Mouse (Mus musculus): ENCODE results near the gene Pcca.

DNA sequence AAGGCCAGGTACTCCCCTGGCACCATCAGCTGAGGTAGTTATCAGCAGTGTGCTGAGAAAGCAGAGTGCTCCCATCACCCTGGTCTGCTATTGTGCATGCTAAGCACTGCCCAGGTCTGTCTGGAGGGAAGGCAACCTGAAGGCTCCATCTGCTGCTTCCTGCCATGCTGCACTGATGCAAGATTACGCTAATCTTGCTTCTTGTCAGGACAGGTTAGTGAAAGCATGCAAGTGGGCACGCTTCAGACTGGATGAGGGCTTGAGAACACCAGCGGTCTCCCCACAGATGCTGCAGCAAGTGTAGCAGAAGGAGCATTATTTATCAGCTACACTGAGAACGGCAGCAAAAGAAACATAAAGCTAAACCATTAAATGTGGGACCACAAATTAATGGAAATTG lies 150.1 kb downstream of the Pcca start:
- no peak for TF ChIP-seq GATA1 (IDR thresholded peaks at IDR 0.05; ENCODE audit: borderline replicate concordance, low read length)
- TF ChIP-seq FLI1 (IDR thresholded peaks at IDR 0.05; ENCODE audit: low read length): no peak
